Mouse (Mus musculus) embryonic facial prominence, embryonic 10.5 days (tissue): Measurements from ENCODE around the gene Fam168b. TPM values are rescaled to one million over a fixed set of nuclear protein-coding genes. Genes with fewer than 3 reads are reported as not detected.

Source experiments
- DNase-seq: peaks from one replicate; pipeline ENCODE4 v3.0.0-alpha.2; 2017; ENCODE audit warnings: low spot score
- H3K27ac ChIP-seq: fragments of 300-500 bp; sonication (generic); replicated peaks from 2 replicates; pipeline ENCODE4 v1.5.1; 2016; ENCODE audit warnings: mild to moderate bottlenecking
- H3K27me3 ChIP-seq: fragments of 300-500 bp; sonication (generic); replicated peaks from 2 replicates; pipeline ENCODE4 v1.6.1; 2016; ENCODE audit warnings: low read depth, mild to moderate bottlenecking; ENCODE audit not compliant: poor library complexity, severe bottlenecking
- H3K36me3 ChIP-seq: fragments of 300-500 bp; sonication (generic); replicated peaks from 2 replicates; pipeline ENCODE4 v1.6.1; 2016; ENCODE audit warnings: mild to moderate bottlenecking, moderate library complexity
- H3K4me1 ChIP-seq: fragments of 300-500 bp; sonication (generic); 2 replicates; pipeline ENCODE4 v1.6.1; 2016
- H3K4me3 ChIP-seq: fragments of 300-500 bp; sonication (generic); 2 replicates; pipeline ENCODE4 v1.5.1; 2016; ENCODE audit warnings: mild to moderate bottlenecking, moderate library complexity
- H3K9me3 ChIP-seq: fragments of 300-500 bp; sonication (generic); 2 replicates; pipeline ENCODE4 v1.6.1; 2016; ENCODE audit warnings: mild to moderate bottlenecking
- WGBS: fragments of 180-500 bp; shearing (Covaris S2); methylation state at CpG from one replicate; pipeline ENCODE4 v1.1.7; 2016; 5-methylcytosine and 5-hydroxymethylcytosine counted together
- polyA plus RNA-seq: library from polyadenylated mRNA; unstranded; fragments of >200 nt; fragmentation: Nextera tagmentation; extraction: Ambion mirVana; gene quantifications from 2 replicates; pipeline ENCODE4 v1.2.1, GENCODE M21; 2016

Fam168b gene
- polyA plus RNA-seq, 1 experiment from 2014 or later: 119 TPM

DNA sequence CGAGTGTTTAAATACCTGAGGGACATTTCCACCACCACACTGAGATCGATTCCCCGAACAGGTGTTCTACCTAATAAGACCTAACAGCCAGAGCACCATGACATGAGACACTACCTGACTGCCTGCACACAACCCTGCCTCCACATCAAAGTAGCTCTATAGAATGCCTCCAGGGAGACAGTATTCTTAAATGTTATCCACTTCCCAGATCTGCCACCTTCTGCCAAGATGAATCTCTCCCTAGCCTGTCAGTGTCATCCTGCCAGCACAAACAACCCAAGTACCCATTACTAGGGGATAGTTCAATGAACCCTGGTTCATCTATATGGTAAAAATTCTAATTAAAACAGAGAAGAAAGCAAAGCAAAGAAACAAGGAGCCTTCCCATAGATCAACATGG lies 4.2 kb upstream of the Fam168b start:
- Histone ChIP-seq H3K4me1 (peaks cover 15% of the 10 kb centered on the region), H3K36me3 (no peaks in the 10 kb centered on the region), H3K27me3 (no peaks in the 10 kb centered on the region), H3K9me3 (no peaks in the 10 kb centered on the region), H3K4me3 (no peak overlapping the region), H3K27ac (no peak overlapping the region)
- 85% methylated on average over 3 of the region's 3 CpGs for WGBS
- no peak for DNase-seq

DNA sequence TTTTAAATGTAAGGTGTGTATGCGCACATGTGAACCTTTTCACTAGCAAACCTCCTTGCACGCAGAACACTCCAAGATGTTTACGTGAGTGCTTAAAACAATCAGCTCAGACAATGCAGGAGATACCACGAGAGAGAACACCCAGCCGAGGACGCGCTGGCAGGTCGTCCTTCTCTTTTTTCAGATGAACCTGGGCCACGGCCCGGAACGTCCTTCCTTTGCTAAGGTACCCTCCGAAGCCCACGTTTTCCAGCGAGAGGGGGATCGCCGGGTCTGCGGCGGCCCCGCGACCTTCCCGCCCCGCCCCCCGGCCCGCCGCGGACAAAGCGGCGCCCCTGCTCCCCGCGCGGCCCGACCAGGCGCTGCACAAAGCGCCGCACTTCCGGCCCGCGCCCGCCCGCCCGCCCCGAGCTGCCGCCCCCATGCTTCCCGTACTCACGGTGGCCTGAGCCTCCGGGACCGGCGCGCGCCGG lies 440 bp downstream of the Fam168b start:
- H3K36me3 ChIP-seq: peaks cover 18% of the 10 kb centered on the region
- H3K27me3 ChIP-seq: no peaks in the 10 kb centered on the region
- under 1% methylated on average over 51 of the region's 51 CpGs for WGBS
- H3K4me1 ChIP-seq: peaks cover 35% of the 10 kb centered on the region
- peak; percentile 84 for DNase-seq
- peak overlapping the region; percentile 77 for H3K4me3 ChIP-seq
- no peaks in the 10 kb centered on the region for H3K9me3 ChIP-seq
- peak overlapping the region; percentile 97 for H3K27ac ChIP-seq

DNA sequence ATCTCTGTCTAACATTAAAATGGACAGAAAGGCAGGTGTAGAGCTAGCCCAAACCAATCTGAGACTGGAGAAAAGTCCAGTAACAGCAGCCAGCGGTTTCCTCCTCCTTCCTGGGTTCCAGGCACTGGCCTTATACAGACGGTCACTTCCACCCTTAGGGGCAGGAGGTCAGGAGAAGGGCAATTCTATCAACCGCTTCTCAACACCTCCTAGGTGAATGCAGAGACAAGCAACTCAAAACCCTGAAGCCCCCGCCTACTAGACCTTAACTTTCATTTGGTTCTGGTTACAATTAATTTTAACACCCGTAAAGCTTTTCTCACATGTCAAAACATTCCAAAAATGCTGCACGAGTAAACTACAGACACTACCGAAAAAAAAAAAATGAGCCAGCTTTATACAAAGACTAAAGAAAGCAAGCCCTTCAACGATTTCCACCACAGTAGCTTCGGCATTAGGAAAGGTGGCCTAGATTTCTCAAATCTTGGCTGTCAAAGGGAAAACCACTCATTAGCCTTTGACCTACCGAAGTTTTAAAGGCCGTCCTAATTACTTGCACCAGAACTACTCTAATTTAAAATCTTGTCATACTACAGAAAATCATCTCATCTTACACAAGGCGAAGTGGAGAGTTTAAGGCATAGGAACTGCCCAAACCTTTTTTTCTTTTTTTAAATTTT lies 1.0 kb downstream of the Fam168b start:
- Histone ChIP-seq H3K36me3 (peaks cover 24% of the 10 kb centered on the region), H3K27me3 (no peaks in the 10 kb centered on the region), H3K9me3 (no peaks in the 10 kb centered on the region), H3K4me3 (peak overlapping the region; percentile 77), H3K27ac (peak overlapping the region; percentile 97), H3K4me1 (peaks cover 35% of the 10 kb centered on the region)
- peak; percentile 19 for DNase-seq
- under 1% methylated on average over 12 of the region's 12 CpGs for WGBS

DNA sequence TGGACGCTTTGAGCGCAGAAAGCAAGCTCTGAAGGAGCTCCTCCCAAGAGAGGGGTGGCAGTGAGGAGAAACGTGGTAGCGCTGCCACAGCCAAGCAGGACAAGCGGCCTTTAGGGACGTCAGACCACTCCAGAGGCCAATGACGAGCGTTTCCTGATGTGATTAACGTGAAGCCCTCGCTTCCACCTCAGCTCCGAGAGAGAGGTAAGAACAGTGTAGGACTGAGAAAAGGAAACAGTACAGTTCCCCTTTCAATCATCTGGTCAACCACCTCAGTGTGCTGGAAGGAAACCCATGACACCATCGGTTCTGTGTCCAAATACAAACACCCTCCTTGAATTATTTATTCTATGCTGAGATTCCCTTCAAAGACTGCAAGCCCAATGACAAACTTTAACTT lies 3.6 kb downstream of the Fam168b start:
- no peak for DNase-seq
- no peak overlapping the region for H3K27ac ChIP-seq
- H3K27me3 ChIP-seq: no peaks in the 10 kb centered on the region
- WGBS: 69% methylated on average over 12 of the region's 12 CpGs
- peaks cover 50% of the 10 kb centered on the region for H3K36me3 ChIP-seq
- H3K4me3 ChIP-seq: peak overlapping the region; percentile 3; the same call in 1 of the 2 replicates
- H3K9me3 ChIP-seq: no peaks in the 10 kb centered on the region
- H3K4me1 ChIP-seq: peaks cover 38% of the 10 kb centered on the region

DNA sequence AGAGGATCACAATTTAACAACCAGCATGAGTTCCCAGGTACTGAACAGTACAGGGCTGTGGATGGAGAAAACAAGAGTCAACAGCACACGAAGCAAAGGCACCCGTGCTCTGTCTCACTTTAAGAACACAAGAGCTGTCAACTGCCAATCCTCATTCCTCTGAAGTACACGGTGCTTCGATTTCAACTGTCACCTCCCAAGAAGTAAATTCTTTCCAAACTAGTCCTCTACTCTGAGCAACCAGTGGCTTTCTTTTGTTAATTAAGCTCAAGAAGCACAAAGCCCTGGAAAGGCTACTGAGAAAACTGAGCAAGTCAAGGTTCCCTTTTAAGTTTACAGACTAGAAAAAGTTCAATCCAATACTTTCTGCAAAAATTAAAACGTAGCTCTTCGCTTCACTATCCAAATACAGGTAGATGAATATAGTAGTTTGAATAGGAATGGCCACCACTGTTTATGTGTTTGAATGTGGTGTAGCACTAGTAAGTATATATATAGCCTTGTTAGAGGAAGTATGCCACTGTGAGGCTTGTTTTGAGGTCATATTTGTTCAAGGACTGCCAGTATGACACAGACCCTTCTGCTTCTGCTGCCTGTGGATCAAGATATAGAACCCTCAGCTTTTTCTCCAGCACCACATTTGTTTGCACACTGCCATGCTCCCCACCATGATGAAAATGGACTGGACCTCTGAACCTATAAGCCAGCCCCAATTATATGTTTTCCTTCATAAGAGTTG lies 4.7 kb downstream of the Fam168b start:
- DNase-seq: no peak
- Histone ChIP-seq H3K36me3 (peaks cover 62% of the 10 kb centered on the region), H3K27me3 (no peaks in the 10 kb centered on the region), H3K4me1 (peaks cover 37% of the 10 kb centered on the region), H3K4me3 (no peak overlapping the region), H3K27ac (no peak overlapping the region), H3K9me3 (no peaks in the 10 kb centered on the region)
- 78% methylated on average over 6 of the region's 6 CpGs for WGBS

DNA sequence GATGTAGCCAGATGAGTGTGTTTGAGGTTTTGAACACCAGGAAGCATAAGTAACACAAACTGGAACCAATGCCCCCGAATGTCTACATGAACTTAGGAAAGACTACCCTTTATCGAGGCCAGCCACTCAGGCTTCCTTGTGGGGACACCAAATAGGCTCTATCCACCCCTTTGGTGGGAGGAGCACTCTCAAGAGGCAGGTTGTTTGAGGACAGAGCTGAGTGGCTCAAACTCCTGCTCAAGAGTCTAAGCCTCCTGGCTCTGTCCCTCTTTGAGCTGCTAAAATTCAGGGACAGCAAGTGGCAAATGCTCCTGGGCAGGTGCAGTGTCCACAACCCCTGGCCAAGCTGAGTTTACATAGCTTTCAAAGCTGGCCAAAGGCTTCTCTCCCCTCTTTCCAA lies 8.0 kb downstream of the Fam168b start:
- Histone ChIP-seq H3K36me3 (peaks cover 88% of the 10 kb centered on the region), H3K9me3 (no peaks in the 10 kb centered on the region), H3K4me3 (no peak overlapping the region), H3K27ac (no peak overlapping the region), H3K4me1 (peaks cover 29% of the 10 kb centered on the region), H3K27me3 (no peaks in the 10 kb centered on the region)
- WGBS: 86% methylated on average over 2 of the region's 2 CpGs
- DNase-seq: no peak

DNA sequence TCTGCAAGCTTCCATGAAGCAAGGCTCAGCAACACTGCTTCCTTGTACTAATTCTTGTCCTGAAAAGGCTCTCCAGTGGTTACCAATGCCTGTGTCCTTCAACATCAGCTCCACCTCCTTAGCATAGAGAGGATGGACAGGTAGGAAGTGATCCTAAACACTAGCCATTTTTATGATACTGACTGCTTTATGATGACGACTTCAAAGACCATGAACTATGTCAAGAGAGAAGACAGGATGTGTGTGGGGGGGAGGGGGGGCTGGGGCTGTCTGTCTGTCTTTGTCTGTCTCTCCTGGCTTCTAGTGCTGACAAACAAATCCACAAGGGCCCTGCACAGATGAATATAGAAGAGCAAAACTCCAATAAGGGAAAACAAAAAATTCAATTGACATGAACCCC lies 11.5 kb downstream of the Fam168b start:
- H3K4me1 ChIP-seq: peaks cover 15% of the 10 kb centered on the region; the same call in 1 of the 2 replicates
- DNase-seq: no peak
- H3K36me3 ChIP-seq: peaks cover 99% of the 10 kb centered on the region
- H3K4me3 ChIP-seq: no peak overlapping the region
- no peak overlapping the region for H3K27ac ChIP-seq
- H3K9me3 ChIP-seq: no peaks in the 10 kb centered on the region
- 81% methylated on average over 1 of the region's 1 CpGs for WGBS
- no peaks in the 10 kb centered on the region for H3K27me3 ChIP-seq

DNA sequence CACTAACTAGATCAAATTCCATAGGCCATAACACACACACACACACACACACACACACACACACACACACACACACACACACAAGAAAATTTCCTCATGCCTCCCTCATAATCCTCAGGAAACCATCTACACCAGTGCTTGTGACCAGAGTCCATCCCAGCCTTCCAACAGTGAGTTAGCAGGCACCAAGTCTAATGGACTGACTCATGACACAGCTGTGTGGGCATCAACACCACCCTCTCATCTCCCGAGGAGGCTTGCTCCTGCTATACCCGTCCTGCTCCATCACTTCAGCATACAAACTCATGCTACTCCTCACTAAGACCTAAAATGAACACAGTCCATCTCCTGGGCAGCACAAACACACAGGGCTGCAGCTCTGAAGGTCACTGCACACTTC lies 11.9 kb downstream of the Fam168b start:
- no peak overlapping the region for H3K27ac ChIP-seq
- H3K36me3 ChIP-seq: peaks cover 99% of the 10 kb centered on the region
- no peaks in the 10 kb centered on the region for H3K27me3 ChIP-seq
- no peak for DNase-seq
- no peaks in the 10 kb centered on the region for H3K9me3 ChIP-seq
- no peak overlapping the region for H3K4me3 ChIP-seq
- peaks cover 15% of the 10 kb centered on the region; the same call in 1 of the 2 replicates for H3K4me1 ChIP-seq
- 87% methylated on average over 2 of the region's 2 CpGs for WGBS

DNA sequence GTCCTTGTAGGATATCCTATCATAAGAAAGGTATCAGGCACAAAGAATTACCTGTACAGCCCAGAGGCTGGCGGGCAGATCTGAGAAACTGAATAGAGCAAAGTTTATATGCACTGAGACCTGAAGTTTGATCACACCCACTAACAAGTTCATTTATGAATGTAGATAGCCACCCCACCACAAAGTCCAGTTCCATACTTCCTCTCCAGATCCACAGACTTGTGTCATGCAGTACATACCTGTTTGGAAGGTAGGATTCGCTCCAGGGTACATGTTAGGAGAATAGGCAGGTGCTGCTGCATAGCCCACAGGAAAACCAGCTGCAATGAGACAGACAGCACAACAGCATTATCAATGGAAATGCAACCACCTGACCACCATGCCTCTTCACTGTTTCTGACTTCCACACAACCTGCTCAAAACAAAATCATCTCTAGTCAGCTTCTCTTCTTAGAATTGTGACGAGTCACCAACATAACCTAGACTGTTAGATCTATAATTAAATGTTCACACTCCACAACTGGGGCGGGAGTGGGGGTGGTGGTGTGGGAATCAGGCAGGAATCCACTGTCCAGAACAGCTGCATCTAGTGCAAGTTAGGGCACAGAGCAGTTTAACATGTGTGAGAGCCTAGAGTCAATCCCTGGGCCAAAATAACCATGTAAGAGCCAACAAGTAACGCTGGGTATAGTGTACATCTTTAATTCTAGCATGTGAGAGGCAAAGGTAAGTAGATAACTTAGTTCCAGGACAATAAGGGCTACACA lies 14.2 kb downstream of the Fam168b start:
- Histone ChIP-seq H3K36me3 (peaks cover 99% of the 10 kb centered on the region), H3K9me3 (no peaks in the 10 kb centered on the region), H3K4me1 (peaks cover 10% of the 10 kb centered on the region; the same call in 1 of the 2 replicates), H3K4me3 (no peak overlapping the region), H3K27ac (no peak overlapping the region), H3K27me3 (no peaks in the 10 kb centered on the region)
- 95% methylated on average over 5 of the region's 5 CpGs for WGBS
- no peak for DNase-seq

DNA sequence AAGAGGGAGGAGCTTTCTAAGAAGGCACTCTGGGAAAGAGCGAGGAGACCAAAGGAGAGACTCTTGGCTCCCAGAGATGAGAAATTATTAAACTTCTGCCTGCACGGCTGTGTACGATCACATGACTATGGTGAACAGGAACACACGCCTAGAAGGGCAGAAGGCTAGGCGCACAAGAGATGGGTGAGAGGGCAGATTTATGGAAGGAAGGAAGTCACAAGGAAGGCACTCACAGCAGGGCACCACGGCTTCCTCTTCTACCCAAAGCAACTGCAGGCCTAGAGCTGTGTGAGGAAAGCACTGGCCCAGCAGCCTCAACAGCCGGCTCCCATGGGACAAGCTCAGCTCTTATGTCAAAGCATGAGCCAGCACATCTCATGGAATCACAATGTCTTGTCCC lies 15.0 kb downstream of the Fam168b start:
- Histone ChIP-seq H3K4me3 (no peak overlapping the region), H3K27me3 (no peaks in the 10 kb centered on the region), H3K27ac (no peak overlapping the region), H3K4me1 (peaks cover 10% of the 10 kb centered on the region; the same call in 1 of the 2 replicates), H3K36me3 (peaks cover 99% of the 10 kb centered on the region), H3K9me3 (no peaks in the 10 kb centered on the region)
- 88% methylated on average over 7 of the region's 7 CpGs for WGBS
- no peak for DNase-seq

DNA sequence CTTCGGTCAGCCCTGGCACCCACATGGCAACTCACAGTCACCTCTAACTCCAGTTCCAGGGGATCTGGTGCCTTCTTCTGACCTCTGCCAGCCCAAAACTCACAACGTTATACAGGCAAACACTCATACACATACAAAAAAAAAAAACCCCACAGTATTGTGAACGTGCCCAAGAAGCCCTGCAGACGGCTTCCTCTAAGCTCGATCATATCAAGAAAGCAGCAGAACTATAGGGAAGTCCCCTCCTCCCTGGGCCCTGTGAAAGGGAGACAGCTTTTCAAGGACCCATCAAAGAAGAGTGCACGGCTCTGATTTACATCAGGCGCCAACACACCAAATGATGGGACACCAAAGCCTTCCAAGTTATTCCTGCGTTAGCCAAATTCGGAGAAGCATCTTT lies 17.0 kb downstream of the Fam168b start:
- 96% methylated on average over 9 of the region's 9 CpGs for WGBS
- Histone ChIP-seq H3K27me3 (no peaks in the 10 kb centered on the region), H3K36me3 (peaks cover 99% of the 10 kb centered on the region)

DNA sequence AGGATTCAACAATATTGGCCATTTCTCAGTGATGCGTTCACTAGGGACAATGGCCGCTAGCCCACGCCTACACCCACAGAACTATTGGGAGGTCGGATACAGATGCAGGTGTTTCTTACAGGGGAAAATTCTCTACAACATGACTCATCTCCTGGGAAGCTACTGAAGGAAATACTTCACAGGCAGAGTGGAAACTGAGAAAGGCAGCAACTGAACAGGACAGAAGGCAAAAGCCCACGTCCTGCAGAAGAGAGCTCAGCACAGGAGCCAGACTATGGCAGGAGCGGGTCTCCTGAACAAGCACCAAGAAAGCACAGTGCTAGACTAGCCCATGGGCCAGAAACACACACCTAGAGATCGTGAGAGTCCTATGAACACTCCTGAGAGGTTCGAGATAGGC lies 18.7 kb downstream of the Fam168b start:
- Histone ChIP-seq H3K36me3 (peaks cover 100% of the 10 kb centered on the region), H3K4me1 (no peaks in the 10 kb centered on the region), H3K27me3 (no peaks in the 10 kb centered on the region), H3K9me3 (no peaks in the 10 kb centered on the region), H3K27ac (no peak overlapping the region), H3K4me3 (no peak overlapping the region)
- 91% methylated on average over 8 of the region's 8 CpGs for WGBS
- DNase-seq: no peak

More for the DNA sequence above, 17.0 kb downstream of the Fam168b start:
- Histone ChIP-seq H3K4me1 (peaks cover 7% of the 10 kb centered on the region; the same call in 1 of the 2 replicates), H3K9me3 (no peaks in the 10 kb centered on the region), H3K27ac (no peak overlapping the region), H3K4me3 (no peak overlapping the region)
- DNase-seq: no peak
